Mouse (Mus musculus): ENCODE measurements around the gene Catspere2. TPM values are rescaled to one million over a fixed set of nuclear protein-coding genes. Genes with fewer than 3 reads are reported as not detected.
"Not testable (repeated sequence)": the region's sequence is repeated elsewhere in the genome, so short reads cannot be mapped to it uniquely, and the experiment has no call there.

Gene Catspere2
- polyA plus RNA-seq, 1 experiment from 2014 or later: 0.10 TPM

DNA sequence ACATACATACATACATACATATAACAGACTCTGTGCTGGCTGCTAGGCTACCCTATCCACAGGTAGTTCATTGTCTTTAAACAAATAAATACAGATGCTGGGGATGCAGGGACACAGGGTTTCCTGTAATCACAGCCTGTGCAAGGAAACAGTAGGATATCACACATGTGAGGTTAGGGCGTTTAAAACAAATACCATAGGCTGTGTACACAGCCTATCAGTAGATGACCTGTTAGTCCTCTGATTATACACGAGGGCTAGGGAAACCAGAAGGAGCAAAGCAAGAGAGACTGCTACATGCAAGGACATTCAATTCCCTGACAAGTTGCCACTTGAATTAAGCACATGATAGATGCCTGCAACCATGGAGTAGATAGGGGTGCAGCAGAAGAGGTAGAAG, 139.0 kb downstream of the Catspere2 start:
- 72% methylated on average over 2 of the region's 2 CpGs for WGBS
- DNase-seq (ENCODE audit: low spot score, missing footprints); H3K4me2 ChIP-seq; H3K27me3 ChIP-seq (ENCODE audit: control insufficient read depth, insufficient read depth, low read length); ATAC-seq (ENCODE audit: low FRiP score); H3K9ac ChIP-seq (ENCODE audit: low read length); H3K4me3 ChIP-seq (ENCODE audit: low read depth, low read length); H3K4me1 ChIP-seq (ENCODE audit: control insufficient read depth, insufficient read depth, low read length); H3K9me3 ChIP-seq (ENCODE audit: control insufficient read depth, low read length); H3K36me3 ChIP-seq (ENCODE audit: control insufficient read depth, insufficient read depth, low read length); H3K27ac ChIP-seq (ENCODE audit: low read depth, low read length): not testable (repeated sequence)

DNA sequence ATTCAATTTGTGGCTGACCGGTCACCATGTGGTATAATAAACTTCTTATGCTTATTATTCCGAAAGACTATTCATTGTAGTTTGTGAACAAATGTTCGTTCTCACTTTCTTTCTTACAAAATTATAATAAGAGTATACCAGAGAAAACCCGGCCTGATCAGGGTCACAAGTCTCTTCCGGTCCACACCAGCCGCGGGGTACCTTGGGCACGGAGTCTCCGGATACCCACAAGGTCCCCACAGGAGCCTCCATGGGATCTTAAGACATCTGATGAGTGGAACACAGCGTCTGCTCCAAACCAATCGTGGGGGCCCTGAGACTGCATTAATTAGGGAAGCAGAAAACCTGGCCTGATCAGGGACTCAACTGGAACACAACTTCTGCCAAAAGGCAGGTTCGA, 151.1 kb downstream of the Catspere2 start:
- no peaks in the 10 kb centered on the region for H3K36me3 ChIP-seq (ENCODE audit: control insufficient read depth, insufficient read depth, low read length)
- no peaks in the 10 kb centered on the region for H3K27me3 ChIP-seq (ENCODE audit: control insufficient read depth, insufficient read depth, low read length)
- 92% methylated on average over 12 of the region's 12 CpGs for WGBS
- no peaks in the 10 kb centered on the region for H3K9me3 ChIP-seq (ENCODE audit: control insufficient read depth, low read length)
- no peak for DNase-seq (ENCODE audit: low spot score, missing footprints)
- H3K4me3 ChIP-seq (ENCODE audit: low read depth, low read length): no peak overlapping the region
- no peaks in the 10 kb centered on the region for H3K4me1 ChIP-seq (ENCODE audit: control insufficient read depth, insufficient read depth, low read length)
- no peak overlapping the region for H3K27ac ChIP-seq (ENCODE audit: low read depth, low read length)
- no peak overlapping the region for H3K9ac ChIP-seq (ENCODE audit: low read length)
- ATAC-seq (ENCODE audit: low FRiP score): no peak
- H3K4me2 ChIP-seq: no peak overlapping the region

DNA sequence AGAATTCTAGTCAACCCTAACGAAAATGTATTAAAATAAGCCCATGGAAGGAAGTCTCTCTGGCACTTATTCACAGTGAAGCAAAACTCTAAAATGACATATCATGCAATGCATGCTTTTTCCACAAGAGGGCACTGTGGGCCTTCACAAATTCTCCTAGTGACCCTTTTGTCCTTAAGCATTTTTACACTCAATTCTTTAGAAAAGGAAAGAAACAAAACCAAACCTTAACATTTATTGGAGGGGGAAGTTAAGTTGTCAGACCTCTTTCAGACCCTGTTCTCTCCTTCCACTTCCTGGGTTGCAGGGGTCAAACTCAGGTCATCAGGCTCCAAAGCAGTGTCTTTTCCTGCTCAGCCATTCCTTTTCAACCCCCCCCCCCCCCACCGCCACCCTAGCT, 163.3 kb downstream of the Catspere2 start:
- H3K4me2 ChIP-seq; H3K9ac ChIP-seq (ENCODE audit: low read length); H3K27ac ChIP-seq (ENCODE audit: low read depth, low read length); H3K27me3 ChIP-seq (ENCODE audit: control insufficient read depth, insufficient read depth, low read length); H3K9me3 ChIP-seq (ENCODE audit: control insufficient read depth, low read length); H3K4me1 ChIP-seq (ENCODE audit: control insufficient read depth, insufficient read depth, low read length); H3K4me3 ChIP-seq (ENCODE audit: low read depth, low read length); H3K36me3 ChIP-seq (ENCODE audit: control insufficient read depth, insufficient read depth, low read length): not testable (repeated sequence)
- ATAC-seq (ENCODE audit: low FRiP score) (peak; percentile 16; the same call in 1 of the 2 replicates), DNase-seq (ENCODE audit: low spot score, missing footprints) (peak; percentile 83)
- WGBS: 32% methylated on average over 2 of the region's 2 CpGs

DNA sequence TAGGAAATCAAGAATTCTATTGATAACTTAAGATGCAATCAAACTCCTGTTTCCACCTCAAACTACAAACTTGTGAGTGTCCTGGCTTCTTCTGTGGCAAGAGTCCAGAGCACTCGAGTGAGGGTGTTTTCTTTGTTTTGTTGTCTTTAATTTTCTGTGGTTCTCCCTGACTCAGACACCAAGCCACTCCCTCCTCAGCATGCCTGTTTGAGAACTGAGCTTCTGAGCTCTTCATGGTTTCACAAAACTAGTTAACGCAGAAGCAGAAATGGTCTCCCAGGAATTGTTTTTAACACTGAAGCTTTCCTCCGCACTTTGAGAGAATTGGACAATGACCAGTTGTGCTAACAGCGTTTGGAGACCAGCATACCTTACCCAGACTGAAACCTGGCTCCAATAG, 163.7 kb downstream of the Catspere2 start:
- H3K4me1 ChIP-seq (ENCODE audit: control insufficient read depth, insufficient read depth, low read length); H3K4me2 ChIP-seq; H3K9ac ChIP-seq (ENCODE audit: low read length); H3K36me3 ChIP-seq (ENCODE audit: control insufficient read depth, insufficient read depth, low read length); H3K27me3 ChIP-seq (ENCODE audit: control insufficient read depth, insufficient read depth, low read length); H3K9me3 ChIP-seq (ENCODE audit: control insufficient read depth, low read length); H3K27ac ChIP-seq (ENCODE audit: low read depth, low read length); H3K4me3 ChIP-seq (ENCODE audit: low read depth, low read length): not testable (repeated sequence)
- WGBS: 53% methylated on average over 3 of the region's 4 CpGs
- DNase-seq (ENCODE audit: low spot score, missing footprints) (peak; percentile 82), ATAC-seq (ENCODE audit: low FRiP score) (peak; percentile 42; the same call in 1 of the 2 replicates)

DNA sequence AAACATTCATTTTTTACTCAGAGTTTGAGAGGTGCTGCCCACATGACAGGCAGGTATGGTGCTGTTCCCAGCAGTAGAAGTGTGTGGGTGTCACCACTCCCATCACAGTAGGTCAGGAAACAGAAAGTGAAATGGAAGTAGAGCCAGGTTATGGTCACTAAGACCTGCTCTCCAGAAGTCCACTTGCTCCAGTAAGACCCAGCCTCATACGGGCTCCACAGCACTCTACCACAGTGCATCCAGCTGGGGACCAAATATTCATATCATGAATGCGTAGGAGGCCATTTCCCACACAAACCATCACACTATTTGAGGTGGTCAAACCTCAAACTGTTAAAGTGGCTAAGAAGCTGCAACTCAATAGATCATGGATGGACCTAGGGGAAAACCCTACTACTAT, 199.0 kb downstream of the Catspere2 start:
- H3K36me3 ChIP-seq (ENCODE audit: control insufficient read depth, insufficient read depth, low read length): no peaks in the 10 kb centered on the region
- no peaks in the 10 kb centered on the region for H3K9me3 ChIP-seq (ENCODE audit: control insufficient read depth, low read length)
- 84% methylated on average over 2 of the region's 2 CpGs for WGBS
- H3K27me3 ChIP-seq (ENCODE audit: control insufficient read depth, insufficient read depth, low read length): no peaks in the 10 kb centered on the region
- no peak overlapping the region for H3K27ac ChIP-seq (ENCODE audit: low read depth, low read length)
- H3K4me1 ChIP-seq (ENCODE audit: control insufficient read depth, insufficient read depth, low read length): no peaks in the 10 kb centered on the region
- ATAC-seq (ENCODE audit: low FRiP score): no peak
- DNase-seq (ENCODE audit: low spot score, missing footprints): no peak
- no peak overlapping the region for H3K4me2 ChIP-seq
- H3K4me3 ChIP-seq (ENCODE audit: low read depth, low read length): no peak overlapping the region
- H3K9ac ChIP-seq (ENCODE audit: low read length): no peak overlapping the region

DNA sequence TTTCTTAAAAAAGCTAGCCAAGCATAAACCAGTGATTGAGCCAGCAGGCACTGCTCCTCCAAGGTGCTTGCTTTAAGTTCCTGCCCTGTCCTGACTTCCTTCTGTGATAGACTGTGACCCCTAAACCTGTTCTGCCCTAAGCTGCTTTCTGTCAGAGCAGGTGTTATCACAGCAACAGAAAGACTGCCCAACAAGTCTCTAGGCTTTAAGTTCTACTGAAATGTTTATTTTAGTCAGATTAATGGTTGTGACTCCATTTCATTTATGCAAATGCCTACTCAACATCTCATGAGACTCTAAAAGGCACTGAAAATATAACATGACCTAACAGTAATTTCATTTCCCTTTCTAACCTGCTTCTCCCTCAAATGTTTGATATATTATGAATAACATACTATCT, 202.4 kb downstream of the Catspere2 start:
- Histone ChIP-seq H3K4me1 (ENCODE audit: control insufficient read depth, insufficient read depth, low read length) (peaks cover 3% of the 10 kb centered on the region; the same call in 1 of the 2 replicates), H3K27ac (ENCODE audit: low read depth, low read length) (no peak overlapping the region), H3K4me2 (no peak overlapping the region), H3K4me3 (ENCODE audit: low read depth, low read length) (no peak overlapping the region), H3K9ac (ENCODE audit: low read length) (no peak overlapping the region), H3K27me3 (ENCODE audit: control insufficient read depth, insufficient read depth, low read length) (no peaks in the 10 kb centered on the region), H3K36me3 (ENCODE audit: control insufficient read depth, insufficient read depth, low read length) (no peaks in the 10 kb centered on the region), H3K9me3 (ENCODE audit: control insufficient read depth, low read length) (no peaks in the 10 kb centered on the region)
- no peak for ATAC-seq (ENCODE audit: low FRiP score)
- DNase-seq (ENCODE audit: low spot score, missing footprints): no peak

DNA sequence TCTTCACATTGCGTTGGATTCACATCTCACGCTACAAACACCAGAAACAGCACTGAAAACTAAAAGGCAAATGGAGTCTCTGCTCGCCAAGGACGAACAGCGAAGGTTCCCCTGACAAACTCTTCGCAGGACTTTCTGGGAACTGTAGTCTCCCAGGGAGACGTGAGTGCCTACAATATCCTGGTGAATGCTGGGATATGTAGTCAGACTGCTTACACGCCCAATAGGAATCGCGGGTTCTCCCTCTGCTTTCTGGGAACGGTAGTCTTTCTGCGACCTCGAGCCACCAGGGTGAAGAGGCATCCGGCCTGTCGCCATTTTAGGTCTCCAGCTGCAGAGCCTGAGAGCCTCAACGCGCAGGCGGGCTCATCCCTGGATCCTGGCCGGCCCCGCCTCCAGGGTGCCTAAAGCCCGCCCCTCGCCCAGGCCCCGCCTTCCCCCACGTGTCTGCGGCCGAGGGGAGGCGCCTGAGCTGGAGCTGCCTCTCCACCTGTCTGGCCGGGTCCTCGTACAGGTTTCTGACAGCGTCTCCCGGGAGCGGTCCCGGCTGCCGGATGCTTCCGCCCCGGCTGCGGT, 204.1 kb downstream of the Catspere2 start, which contains the start of gene Desi2:
Desi2 (plus strand) TSS at position 202 of the 576 bp plus-strand sequence.
- WGBS: under 1% methylated on average over 37 of the region's 37 CpGs
- H3K27me3 ChIP-seq (ENCODE audit: control insufficient read depth, insufficient read depth, low read length); H3K9me3 ChIP-seq (ENCODE audit: control insufficient read depth, low read length); H3K4me1 ChIP-seq (ENCODE audit: control insufficient read depth, insufficient read depth, low read length); H3K27ac ChIP-seq (ENCODE audit: low read depth, low read length); H3K36me3 ChIP-seq (ENCODE audit: control insufficient read depth, insufficient read depth, low read length): not testable (repeated sequence)
- Histone ChIP-seq H3K4me3 (ENCODE audit: low read depth, low read length) (peak within 1 kb of the TSS; percentile 54), H3K9ac (ENCODE audit: low read length) (peak within 1 kb of the TSS; percentile 51; the same call in 1 of the 2 replicates), H3K4me2 (peak within 1 kb of the TSS; percentile 53)
- ATAC-seq (ENCODE audit: low FRiP score) (peak; percentile 99), DNase-seq (ENCODE audit: low spot score, missing footprints) (peak; percentile 97)

DNA sequence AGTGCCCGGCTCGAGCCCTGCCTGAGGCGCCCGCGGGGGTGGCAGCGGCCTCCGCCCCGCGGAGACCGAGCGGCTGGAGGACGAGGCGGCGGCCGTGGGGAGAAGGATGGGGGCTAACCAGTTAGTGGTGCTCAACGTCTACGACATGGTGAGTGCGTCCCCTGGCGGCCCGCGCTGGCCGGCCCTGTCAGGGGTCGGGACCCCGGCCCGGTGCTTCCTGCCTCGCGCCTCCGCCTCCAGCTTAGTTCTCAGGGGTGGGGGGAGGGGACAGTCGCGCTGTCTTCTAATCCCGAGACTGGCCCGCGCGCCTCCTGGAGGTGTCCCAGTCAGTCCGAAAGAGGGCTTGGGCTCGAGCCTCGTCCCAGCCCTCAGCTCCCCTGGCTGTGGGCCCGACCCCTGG, 204.6 kb downstream of the Catspere2 start:
- not testable (repeated sequence) for H3K4me1 ChIP-seq (ENCODE audit: control insufficient read depth, insufficient read depth, low read length); H3K9me3 ChIP-seq (ENCODE audit: control insufficient read depth, low read length); H3K27me3 ChIP-seq (ENCODE audit: control insufficient read depth, insufficient read depth, low read length); H3K36me3 ChIP-seq (ENCODE audit: control insufficient read depth, insufficient read depth, low read length); H3K27ac ChIP-seq (ENCODE audit: low read depth, low read length)
- WGBS: 0% methylated on average over 21 of the region's 38 CpGs
- Histone ChIP-seq H3K9ac (ENCODE audit: low read length) (peak overlapping the region; percentile 51; the same call in 1 of the 2 replicates), H3K4me3 (ENCODE audit: low read depth, low read length) (peak overlapping the region; percentile 54), H3K4me2 (peak overlapping the region; percentile 43)
- ATAC-seq (ENCODE audit: low FRiP score) (peak; percentile 87), DNase-seq (ENCODE audit: low spot score, missing footprints) (peak; percentile 96)

DNA sequence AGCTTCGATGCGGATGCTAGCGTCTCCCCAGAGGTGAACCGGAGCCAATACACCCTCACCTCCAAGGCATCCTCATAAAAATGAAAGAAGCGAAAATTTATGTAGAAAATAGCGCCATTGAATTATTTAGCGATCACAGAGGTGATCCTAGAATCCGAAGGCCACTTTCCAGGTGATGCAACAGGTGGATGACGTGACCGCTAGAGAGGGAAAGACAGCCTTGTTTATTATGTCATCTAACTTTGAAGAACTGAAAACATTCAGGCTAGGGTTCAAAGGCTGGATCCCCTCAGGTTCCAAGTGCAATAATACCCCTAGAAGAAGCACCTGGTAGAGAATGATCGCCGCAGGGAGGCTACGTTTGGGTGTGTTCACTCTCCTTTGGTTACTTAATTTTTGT, 205.2 kb downstream of the Catspere2 start:
- peak overlapping the region; percentile 28; the same call in 1 of the 2 replicates for H3K4me3 ChIP-seq (ENCODE audit: low read depth, low read length)
- H3K9me3 ChIP-seq (ENCODE audit: control insufficient read depth, low read length): no peaks in the 10 kb centered on the region
- peak overlapping the region; percentile 53 for H3K4me2 ChIP-seq
- peak overlapping the region; percentile 28; the same call in 1 of the 2 replicates for H3K9ac ChIP-seq (ENCODE audit: low read length)
- DNase-seq (ENCODE audit: low spot score, missing footprints) (no peak), ATAC-seq (ENCODE audit: low FRiP score) (no peak)
- H3K27me3 ChIP-seq (ENCODE audit: control insufficient read depth, insufficient read depth, low read length): no peaks in the 10 kb centered on the region
- H3K4me1 ChIP-seq (ENCODE audit: control insufficient read depth, insufficient read depth, low read length): peaks cover 3% of the 10 kb centered on the region; the same call in 1 of the 2 replicates
- WGBS: 12% methylated on average over 12 of the region's 13 CpGs
- H3K27ac ChIP-seq (ENCODE audit: low read depth, low read length): no peak overlapping the region
- no peaks in the 10 kb centered on the region for H3K36me3 ChIP-seq (ENCODE audit: control insufficient read depth, insufficient read depth, low read length)

Measured in midbrain, embryonic 11.5 days (tissue).